Mouse (Mus musculus): ENCODE measurements around the gene Dusp1. TPM values are rescaled to one million over a fixed set of nuclear protein-coding genes. Genes with fewer than 3 reads are reported as not detected.

Dusp1 gene
- polyA plus RNA-seq, 1 experiment from 2014 or later: 40.2 TPM

- Histone ChIP-seq H3K9me3 (replicated peaks) (no peaks in the 10 kb centered on the region), H3K4me3 (no peak overlapping the region), H3K27ac (no peak overlapping the region), H3K4me2 (no peak overlapping the region), H3K36me3 (ENCODE audit: poor library complexity, severe bottlenecking) (no peaks in the 10 kb centered on the region), H3K27me3 (no peaks in the 10 kb centered on the region), H3K4me1 (no peaks in the 10 kb centered on the region), H3K9ac (no peak overlapping the region)
- ATAC-seq: no peak
- WGBS: 90% methylated on average over 7 of the region's 7 CpGs
Observed at GRCm38 (mm10) chr17:26531395-26532027, 30.4 kb downstream of the Dusp1 start.

- H3K36me3 ChIP-seq (ENCODE audit: poor library complexity, severe bottlenecking): no peaks in the 10 kb centered on the region
- no peaks in the 10 kb centered on the region for H3K4me1 ChIP-seq
- no peaks in the 10 kb centered on the region for H3K9me3 ChIP-seq (replicated peaks)
- no peak overlapping the region for H3K4me2 ChIP-seq
- no peak overlapping the region for H3K4me3 ChIP-seq
- ATAC-seq: no peak
- WGBS: 60% methylated on average over 3 of the region's 3 CpGs
- H3K27me3 ChIP-seq: no peaks in the 10 kb centered on the region
- no peak overlapping the region for H3K9ac ChIP-seq
- H3K27ac ChIP-seq: no peak overlapping the region
Observed at GRCm38 (mm10) chr17:26530590-26531081, 31.3 kb downstream of the Dusp1 start.

GRCm38 (mm10) chr17:26529791-26530241 lies 32.1 kb downstream of the Dusp1 start:
- no peaks in the 10 kb centered on the region for H3K4me1 ChIP-seq
- H3K9me3 ChIP-seq (replicated peaks): no peaks in the 10 kb centered on the region
- H3K27me3 ChIP-seq: no peaks in the 10 kb centered on the region
- 92% methylated on average over 5 of the region's 5 CpGs for WGBS
- H3K36me3 ChIP-seq (ENCODE audit: poor library complexity, severe bottlenecking): no peaks in the 10 kb centered on the region
- H3K4me3 ChIP-seq: no peak overlapping the region
- no peak overlapping the region for H3K4me2 ChIP-seq
- no peak for ATAC-seq
- no peak overlapping the region for H3K27ac ChIP-seq
- H3K9ac ChIP-seq: no peak overlapping the region

- Histone ChIP-seq H3K27ac (no peak overlapping the region), H3K9me3 (replicated peaks) (no peaks in the 10 kb centered on the region), H3K4me2 (no peak overlapping the region), H3K4me3 (no peak overlapping the region), H3K27me3 (no peaks in the 10 kb centered on the region), H3K4me1 (no peaks in the 10 kb centered on the region), H3K9ac (no peak overlapping the region), H3K36me3 (ENCODE audit: poor library complexity, severe bottlenecking) (no peaks in the 10 kb centered on the region)
- no peak for ATAC-seq
- WGBS: 90% methylated on average over 6 of the region's 6 CpGs
Observed at GRCm38 (mm10) chr17:26528751-26529150, 33.2 kb downstream of the Dusp1 start.

- Histone ChIP-seq H3K27me3 (no peaks in the 10 kb centered on the region), H3K4me1 (no peaks in the 10 kb centered on the region), H3K4me3 (no peak overlapping the region), H3K4me2 (no peak overlapping the region), H3K9me3 (replicated peaks) (no peaks in the 10 kb centered on the region), H3K36me3 (ENCODE audit: poor library complexity, severe bottlenecking) (no peaks in the 10 kb centered on the region), H3K9ac (no peak overlapping the region), H3K27ac (no peak overlapping the region)
- ATAC-seq: no peak
- WGBS: 93% methylated on average over 9 of the region's 9 CpGs
Observed at GRCm38 (mm10) chr17:26527291-26527690, 34.6 kb downstream of the Dusp1 start.

GRCm38 (mm10) chr17:26525316-26525715 lies 36.6 kb downstream of the Dusp1 start:
- WGBS: 81% methylated on average over 7 of the region's 7 CpGs
- Histone ChIP-seq H3K27ac (no peak overlapping the region), H3K36me3 (ENCODE audit: poor library complexity, severe bottlenecking) (no peaks in the 10 kb centered on the region), H3K9me3 (replicated peaks) (no peaks in the 10 kb centered on the region), H3K4me3 (no peak overlapping the region), H3K4me1 (no peaks in the 10 kb centered on the region), H3K9ac (no peak overlapping the region), H3K27me3 (no peaks in the 10 kb centered on the region), H3K4me2 (no peak overlapping the region)
- ATAC-seq: no peak

GRCm38 (mm10) chr17:26524801-26525200 lies 37.1 kb downstream of the Dusp1 start:
- Histone ChIP-seq H3K4me2 (no peak overlapping the region), H3K9ac (no peak overlapping the region), H3K36me3 (ENCODE audit: poor library complexity, severe bottlenecking) (no peaks in the 10 kb centered on the region), H3K4me1 (no peaks in the 10 kb centered on the region), H3K9me3 (replicated peaks) (no peaks in the 10 kb centered on the region), H3K27me3 (no peaks in the 10 kb centered on the region), H3K27ac (no peak overlapping the region), H3K4me3 (no peak overlapping the region)
- 83% methylated on average over 4 of the region's 4 CpGs for WGBS
- ATAC-seq: no peak

- H3K9me3 ChIP-seq (replicated peaks): no peaks in the 10 kb centered on the region
- H3K27me3 ChIP-seq: no peaks in the 10 kb centered on the region
- H3K4me3 ChIP-seq: no peak overlapping the region
- no peak for ATAC-seq
- no peaks in the 10 kb centered on the region for H3K36me3 ChIP-seq (ENCODE audit: poor library complexity, severe bottlenecking)
- H3K4me1 ChIP-seq: no peaks in the 10 kb centered on the region
- H3K4me2 ChIP-seq: no peak overlapping the region
- H3K27ac ChIP-seq: no peak overlapping the region
- H3K9ac ChIP-seq: no peak overlapping the region
Observed at GRCm38 (mm10) chr17:26524316-26524715, 37.6 kb downstream of the Dusp1 start.

GRCm38 (mm10) chr17:26522711-26523110 lies 39.2 kb downstream of the Dusp1 start:
- Histone ChIP-seq H3K9me3 (replicated peaks) (no peaks in the 10 kb centered on the region), H3K27ac (no peak overlapping the region), H3K27me3 (no peaks in the 10 kb centered on the region), H3K4me1 (no peaks in the 10 kb centered on the region), H3K36me3 (ENCODE audit: poor library complexity, severe bottlenecking) (no peaks in the 10 kb centered on the region), H3K4me3 (no peak overlapping the region), H3K9ac (no peak overlapping the region), H3K4me2 (no peak overlapping the region)
- WGBS: 80% methylated on average over 4 of the region's 4 CpGs
- ATAC-seq: no peak

- ATAC-seq: no peak
- no peaks in the 10 kb centered on the region for H3K4me1 ChIP-seq
- no peak overlapping the region for H3K4me3 ChIP-seq
- WGBS: 82% methylated on average over 3 of the region's 3 CpGs
- no peaks in the 10 kb centered on the region for H3K27me3 ChIP-seq
- no peak overlapping the region for H3K9ac ChIP-seq
- H3K36me3 ChIP-seq (ENCODE audit: poor library complexity, severe bottlenecking): no peaks in the 10 kb centered on the region
- H3K27ac ChIP-seq: no peak overlapping the region
- H3K9me3 ChIP-seq (replicated peaks): no peaks in the 10 kb centered on the region
- H3K4me2 ChIP-seq: no peak overlapping the region
Observed at GRCm38 (mm10) chr17:26518306-26518705, 43.6 kb downstream of the Dusp1 start.

- Histone ChIP-seq H3K9ac (no peak overlapping the region), H3K27ac (no peak overlapping the region)
- WGBS: 86% methylated on average over 4 of the region's 4 CpGs
Observed at GRCm38 (mm10) chr17:26515675-26516074, 46.3 kb downstream of the Dusp1 start.

GRCm38 (mm10) chr17:26514581-26515030 lies 47.3 kb downstream of the Dusp1 start:
- no peaks in the 10 kb centered on the region for H3K27me3 ChIP-seq
- WGBS: 85% methylated on average over 3 of the region's 3 CpGs
- no peak overlapping the region for H3K9ac ChIP-seq
- H3K9me3 ChIP-seq (replicated peaks): no peaks in the 10 kb centered on the region
- H3K36me3 ChIP-seq (ENCODE audit: poor library complexity, severe bottlenecking): no peaks in the 10 kb centered on the region
- H3K4me1 ChIP-seq: peaks cover 6% of the 10 kb centered on the region; the same call in 1 of the 2 replicates
- no peak overlapping the region for H3K27ac ChIP-seq
- no peak overlapping the region for H3K4me2 ChIP-seq
- no peak overlapping the region for H3K4me3 ChIP-seq
- no peak for ATAC-seq

More at GRCm38 (mm10) chr17:26515675-26516074, 46.3 kb downstream of the Dusp1 start:
- Histone ChIP-seq H3K27me3 (no peaks in the 10 kb centered on the region), H3K4me2 (no peak overlapping the region), H3K4me1 (peaks cover 6% of the 10 kb centered on the region; the same call in 1 of the 2 replicates), H3K9me3 (replicated peaks) (no peaks in the 10 kb centered on the region), H3K36me3 (ENCODE audit: poor library complexity, severe bottlenecking) (no peaks in the 10 kb centered on the region), H3K4me3 (no peak overlapping the region)
- no peak for ATAC-seq

Measured in forebrain, embryonic 13.5 days (tissue).